Mouse (Mus musculus): Measurements from ENCODE around the gene Xirp1. TPM values are rescaled to one million over a fixed set of nuclear protein-coding genes. Genes with fewer than 3 reads are reported as not detected.
A peak's percentile ranks its signal among the peaks of the same experiment; 100 is the strongest.

Gene Xirp1
- not detected in 2 replicates for polyA plus RNA-seq (2014; fragmentation: Nextera tagmentation; extraction: Ambion mirVana)

DNA sequence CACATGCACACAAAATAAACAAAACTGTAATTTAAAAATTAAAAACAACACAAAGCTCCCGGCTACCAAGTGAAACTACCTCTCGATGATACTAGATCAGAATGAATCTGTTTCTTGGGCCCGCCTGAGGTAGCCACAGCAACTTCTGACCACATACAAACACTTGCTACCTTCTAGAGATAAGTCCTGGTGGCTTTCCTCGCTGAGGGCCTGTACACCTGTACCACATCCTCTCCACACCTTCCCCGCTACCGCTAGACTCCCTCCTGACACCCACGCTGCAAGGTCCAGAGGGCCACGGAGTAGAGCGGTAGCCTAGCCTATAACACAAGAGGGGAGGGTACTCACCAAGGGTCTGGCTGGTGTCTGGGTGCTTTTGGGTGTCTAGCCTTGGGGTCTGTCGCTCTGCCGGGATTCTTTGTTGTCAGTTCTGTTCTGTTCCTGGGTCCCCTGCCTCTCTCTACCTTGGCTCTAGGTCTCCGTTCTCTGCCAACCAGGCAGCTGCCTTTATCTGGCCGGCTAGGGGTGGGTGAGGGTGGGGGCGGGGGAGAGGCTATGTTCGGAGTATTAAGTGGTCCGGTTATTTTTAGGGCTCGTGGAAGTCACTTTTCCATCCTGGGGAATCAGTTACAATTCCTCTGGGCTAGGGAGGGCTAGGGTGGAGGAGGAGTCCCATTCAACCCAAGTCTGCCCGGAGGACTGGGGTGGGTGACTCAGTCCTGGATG lies at the start of gene Xirp1:
Gene Xirp1 (minus strand): TSS at position 513 of the 726 bp plus-strand sequence.
- DNase-seq: no peak
- H3K27ac ChIP-seq (replicated peaks; ENCODE audit: low read depth, low read length): no peak within 1 kb of the TSS
- no peaks in the 10 kb centered on the region for H3K9me3 ChIP-seq (ENCODE audit: control insufficient read depth, low read length)
- no peak within 1 kb of the TSS for H3K4me2 ChIP-seq (ENCODE audit: low read length)
- no peaks in the 10 kb centered on the region for H3K36me3 ChIP-seq (ENCODE audit: control insufficient read depth, insufficient read depth, low read length)
- no peak within 1 kb of the TSS for H3K4me3 ChIP-seq (replicated peaks; ENCODE audit: low read depth, low read length)
- WGBS: 88% methylated on average over 18 of the region's 18 CpGs
- no peaks in the 10 kb centered on the region for H3K4me1 ChIP-seq (ENCODE audit: control insufficient read depth, insufficient read depth, low read length)
- no peaks in the 10 kb centered on the region for H3K27me3 ChIP-seq (ENCODE audit: control insufficient read depth, insufficient read depth, low read length)
- ATAC-seq (ENCODE audit: low FRiP score, low TSS enrichment): no peak
- H3K9ac ChIP-seq (replicated peaks; ENCODE audit: low read length): no peak within 1 kb of the TSS

GRCm38 (mm10) chr9:120073169-120073568 lies 49.8 kb upstream of the Xirp1 start:
- H3K36me3 ChIP-seq (ENCODE audit: control insufficient read depth, insufficient read depth, low read length): no peaks in the 10 kb centered on the region
- DNase-seq (peak; percentile 84), ATAC-seq (ENCODE audit: low FRiP score, low TSS enrichment) (no peak)
- WGBS: 20% methylated on average over 3 of the region's 3 CpGs
- no peak overlapping the region for H3K9ac ChIP-seq (replicated peaks; ENCODE audit: low read length)
- H3K27me3 ChIP-seq (ENCODE audit: control insufficient read depth, insufficient read depth, low read length): no peaks in the 10 kb centered on the region
- no peaks in the 10 kb centered on the region for H3K9me3 ChIP-seq (ENCODE audit: control insufficient read depth, low read length)
- no peak overlapping the region for H3K27ac ChIP-seq (replicated peaks; ENCODE audit: low read depth, low read length)
- no peak overlapping the region for H3K4me2 ChIP-seq (ENCODE audit: low read length)
- H3K4me3 ChIP-seq (replicated peaks; ENCODE audit: low read depth, low read length): no peak overlapping the region
- no peaks in the 10 kb centered on the region for H3K4me1 ChIP-seq (ENCODE audit: control insufficient read depth, insufficient read depth, low read length)

DNA sequence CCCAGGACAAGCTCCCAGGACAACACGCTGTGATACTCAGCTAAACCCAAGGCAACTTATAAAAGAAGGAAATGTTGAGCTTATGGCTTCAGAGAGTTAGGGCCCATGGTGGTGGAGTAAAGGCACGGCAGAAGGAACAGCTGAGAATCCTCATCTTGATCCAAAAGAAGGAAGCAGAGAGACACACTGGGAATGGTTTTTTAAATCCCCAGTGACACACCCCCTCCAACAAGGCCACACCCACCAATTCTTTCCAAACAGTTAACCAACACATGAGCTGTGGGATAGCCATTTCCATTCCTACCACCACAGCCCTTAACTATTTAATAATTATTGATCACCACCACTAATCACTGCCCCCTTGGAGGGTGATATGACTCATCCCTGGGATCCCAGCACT lies 47.9 kb upstream of the Xirp1 start:
- Histone ChIP-seq H3K27me3 (ENCODE audit: control insufficient read depth, insufficient read depth, low read length) (no peaks in the 10 kb centered on the region), H3K27ac (replicated peaks; ENCODE audit: low read depth, low read length) (no peak overlapping the region), H3K9me3 (ENCODE audit: control insufficient read depth, low read length) (no peaks in the 10 kb centered on the region), H3K9ac (replicated peaks; ENCODE audit: low read length) (no peak overlapping the region), H3K4me1 (ENCODE audit: control insufficient read depth, insufficient read depth, low read length) (no peaks in the 10 kb centered on the region), H3K36me3 (ENCODE audit: control insufficient read depth, insufficient read depth, low read length) (no peaks in the 10 kb centered on the region), H3K4me3 (replicated peaks; ENCODE audit: low read depth, low read length) (no peak overlapping the region), H3K4me2 (ENCODE audit: low read length) (no peak overlapping the region)
- ATAC-seq (ENCODE audit: low FRiP score, low TSS enrichment): no peak
- WGBS: 75% methylated on average over 2 of the region's 2 CpGs
- no peak for DNase-seq

DNA sequence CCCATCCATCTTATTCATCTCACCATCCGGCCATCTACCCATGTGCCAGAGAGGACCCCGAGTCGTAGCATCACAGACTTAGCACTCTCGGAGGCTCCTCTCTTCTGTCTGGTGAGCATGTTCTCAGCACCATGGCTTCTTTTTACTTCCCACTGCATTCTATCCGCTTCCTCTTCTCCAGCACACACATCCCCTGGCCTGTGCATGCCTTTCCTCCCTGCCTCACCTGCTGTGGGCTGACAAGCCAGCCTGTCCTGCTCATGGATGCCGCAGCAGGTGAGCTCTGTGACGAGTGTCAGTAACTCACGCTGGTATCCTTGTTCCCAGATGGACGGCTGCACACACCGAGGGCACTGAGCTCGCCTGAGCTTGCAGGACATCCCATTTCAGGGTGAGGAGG lies 46.4 kb upstream of the Xirp1 start, which contains the start of gene Cx3cr1:
Gene Cx3cr1 (minus strand): TSS at position 101 of the 400 bp plus-strand sequence.
- Histone ChIP-seq H3K27ac (replicated peaks; ENCODE audit: low read depth, low read length) (no peak within 1 kb of the TSS), H3K4me1 (ENCODE audit: control insufficient read depth, insufficient read depth, low read length) (no peaks in the 10 kb centered on the region), H3K9me3 (ENCODE audit: control insufficient read depth, low read length) (no peaks in the 10 kb centered on the region), H3K4me2 (ENCODE audit: low read length) (no peak within 1 kb of the TSS), H3K36me3 (ENCODE audit: control insufficient read depth, insufficient read depth, low read length) (no peaks in the 10 kb centered on the region), H3K4me3 (replicated peaks; ENCODE audit: low read depth, low read length) (no peak within 1 kb of the TSS), H3K27me3 (ENCODE audit: control insufficient read depth, insufficient read depth, low read length) (no peaks in the 10 kb centered on the region), H3K9ac (replicated peaks; ENCODE audit: low read length) (no peak within 1 kb of the TSS)
- WGBS: 90% methylated on average over 11 of the region's 11 CpGs
- ATAC-seq (ENCODE audit: low FRiP score, low TSS enrichment): no peak
- DNase-seq: no peak

- 67% methylated on average over 10 of the region's 10 CpGs for WGBS
- DNase-seq: no peak
- no peaks in the 10 kb centered on the region for H3K36me3 ChIP-seq (ENCODE audit: control insufficient read depth, insufficient read depth, low read length)
- H3K27ac ChIP-seq (replicated peaks; ENCODE audit: low read depth, low read length): no peak overlapping the region
- H3K9me3 ChIP-seq (ENCODE audit: control insufficient read depth, low read length): no peaks in the 10 kb centered on the region
- no peaks in the 10 kb centered on the region for H3K4me1 ChIP-seq (ENCODE audit: control insufficient read depth, insufficient read depth, low read length)
- ATAC-seq (ENCODE audit: low FRiP score, low TSS enrichment): no peak
- H3K9ac ChIP-seq (replicated peaks; ENCODE audit: low read length): no peak overlapping the region
- H3K27me3 ChIP-seq (ENCODE audit: control insufficient read depth, insufficient read depth, low read length): no peaks in the 10 kb centered on the region
- H3K4me2 ChIP-seq (ENCODE audit: low read length): no peak overlapping the region
- no peak overlapping the region for H3K4me3 ChIP-seq (replicated peaks; ENCODE audit: low read depth, low read length)
Measured at GRCm38 (mm10) chr9:120068047-120068446, 44.6 kb upstream of the Xirp1 start.

- H3K36me3 ChIP-seq (ENCODE audit: control insufficient read depth, insufficient read depth, low read length): no peaks in the 10 kb centered on the region
- H3K27ac ChIP-seq (replicated peaks; ENCODE audit: low read depth, low read length): no peak overlapping the region
- no peaks in the 10 kb centered on the region for H3K4me1 ChIP-seq (ENCODE audit: control insufficient read depth, insufficient read depth, low read length)
- no peak overlapping the region for H3K4me3 ChIP-seq (replicated peaks; ENCODE audit: low read depth, low read length)
- DNase-seq (no peak), ATAC-seq (ENCODE audit: low FRiP score, low TSS enrichment) (no peak)
- no peaks in the 10 kb centered on the region for H3K27me3 ChIP-seq (ENCODE audit: control insufficient read depth, insufficient read depth, low read length)
- H3K9me3 ChIP-seq (ENCODE audit: control insufficient read depth, low read length): no peaks in the 10 kb centered on the region
- 88% methylated on average over 2 of the region's 2 CpGs for WGBS
- H3K4me2 ChIP-seq (ENCODE audit: low read length): no peak overlapping the region
- no peak overlapping the region for H3K9ac ChIP-seq (replicated peaks; ENCODE audit: low read length)
Measured at GRCm38 (mm10) chr9:120067609-120068008, 44.2 kb upstream of the Xirp1 start.

GRCm38 (mm10) chr9:120064317-120064716 lies 40.9 kb upstream of the Xirp1 start:
- ATAC-seq (ENCODE audit: low FRiP score, low TSS enrichment): no peak
- Histone ChIP-seq H3K27me3 (ENCODE audit: control insufficient read depth, insufficient read depth, low read length) (no peaks in the 10 kb centered on the region), H3K9me3 (ENCODE audit: control insufficient read depth, low read length) (no peaks in the 10 kb centered on the region), H3K27ac (replicated peaks; ENCODE audit: low read depth, low read length) (no peak overlapping the region), H3K4me3 (replicated peaks; ENCODE audit: low read depth, low read length) (no peak overlapping the region), H3K4me1 (ENCODE audit: control insufficient read depth, insufficient read depth, low read length) (no peaks in the 10 kb centered on the region), H3K4me2 (ENCODE audit: low read length) (no peak overlapping the region), H3K36me3 (ENCODE audit: control insufficient read depth, insufficient read depth, low read length) (no peaks in the 10 kb centered on the region), H3K9ac (replicated peaks; ENCODE audit: low read length) (no peak overlapping the region)
- DNase-seq: no peak
- WGBS: 66% methylated on average over 4 of the region's 4 CpGs

DNA sequence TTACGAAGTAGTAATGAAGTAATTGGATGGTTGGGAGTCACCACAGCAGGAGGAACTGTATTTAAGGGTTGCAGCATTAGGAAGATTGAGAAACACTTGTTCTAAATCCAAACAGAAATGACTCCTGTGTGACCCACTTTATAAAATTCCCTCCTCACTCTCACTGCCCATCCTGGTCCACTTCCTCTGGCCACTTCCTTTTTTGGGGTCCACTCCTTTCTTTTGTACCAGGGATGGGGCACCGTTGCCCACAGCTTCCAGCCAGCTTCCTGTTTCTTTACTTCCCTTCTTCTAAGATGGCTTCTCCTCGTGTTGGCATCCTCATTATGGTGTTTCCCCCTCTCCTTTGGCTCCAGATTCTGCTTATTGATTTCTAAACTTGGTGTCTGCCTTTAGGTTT lies 35.3 kb upstream of the Xirp1 start:
- H3K4me1 ChIP-seq (ENCODE audit: control insufficient read depth, insufficient read depth, low read length): no peaks in the 10 kb centered on the region
- H3K36me3 ChIP-seq (ENCODE audit: control insufficient read depth, insufficient read depth, low read length): no peaks in the 10 kb centered on the region
- 73% methylated on average over 3 of the region's 3 CpGs for WGBS
- DNase-seq: no peak
- H3K4me3 ChIP-seq (replicated peaks; ENCODE audit: low read depth, low read length): no peak overlapping the region
- no peak for ATAC-seq (ENCODE audit: low FRiP score, low TSS enrichment)
- no peaks in the 10 kb centered on the region for H3K27me3 ChIP-seq (ENCODE audit: control insufficient read depth, insufficient read depth, low read length)
- H3K9ac ChIP-seq (replicated peaks; ENCODE audit: low read length): no peak overlapping the region
- H3K27ac ChIP-seq (replicated peaks; ENCODE audit: low read depth, low read length): no peak overlapping the region
- H3K4me2 ChIP-seq (ENCODE audit: low read length): no peak overlapping the region
- no peaks in the 10 kb centered on the region for H3K9me3 ChIP-seq (ENCODE audit: control insufficient read depth, low read length)

DNA sequence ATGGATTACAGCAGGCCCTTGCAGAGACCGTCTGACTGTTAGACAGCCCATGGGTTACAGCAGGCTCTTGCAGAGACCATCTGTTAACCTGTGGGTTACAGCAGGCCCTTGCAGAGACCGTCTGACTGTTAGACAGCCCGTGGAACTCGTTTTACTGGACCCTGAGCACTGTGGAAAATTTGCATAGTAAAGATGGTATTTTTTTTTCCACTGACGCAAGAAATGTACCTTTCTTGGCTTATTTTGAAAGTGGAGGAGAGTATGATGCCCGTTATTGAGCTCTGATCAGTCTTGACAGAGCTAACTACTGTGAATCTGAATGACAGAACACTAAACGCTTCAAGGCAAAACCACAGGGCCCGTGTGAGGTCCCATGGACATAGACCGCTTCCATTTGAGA lies 32.8 kb upstream of the Xirp1 start:
- no peak overlapping the region for H3K4me3 ChIP-seq (replicated peaks; ENCODE audit: low read depth, low read length)
- no peaks in the 10 kb centered on the region for H3K27me3 ChIP-seq (ENCODE audit: control insufficient read depth, insufficient read depth, low read length)
- ATAC-seq (ENCODE audit: low FRiP score, low TSS enrichment): no peak
- H3K27ac ChIP-seq (replicated peaks; ENCODE audit: low read depth, low read length): no peak overlapping the region
- 84% methylated on average over 9 of the region's 9 CpGs for WGBS
- H3K36me3 ChIP-seq (ENCODE audit: control insufficient read depth, insufficient read depth, low read length): no peaks in the 10 kb centered on the region
- H3K4me2 ChIP-seq (ENCODE audit: low read length): no peak overlapping the region
- no peaks in the 10 kb centered on the region for H3K4me1 ChIP-seq (ENCODE audit: control insufficient read depth, insufficient read depth, low read length)
- no peak overlapping the region for H3K9ac ChIP-seq (replicated peaks; ENCODE audit: low read length)
- no peak for DNase-seq
- H3K9me3 ChIP-seq (ENCODE audit: control insufficient read depth, low read length): no peaks in the 10 kb centered on the region
